Mouse (Mus musculus) heart, postnatal 14 days (tissue): ENCODE data around the gene Rras2. TPM values are rescaled to one million over a fixed set of nuclear protein-coding genes. Genes with fewer than 3 reads are reported as not detected.

Experiments
- DNase-seq, 2 experiments: peaks; one replicate each; pipeline ENCODE4 v3.0.0; 2021 to 2022
- intact Hi-C: fragments of 180-260 bp; cut with DNase I; formaldehyde crosslinking; loops from one replicate; pipeline ENCODE4 v1.15.1; 2025
- long read RNA-seq, 2 experiments: library from polyadenylated mRNA; stranded (forward); transcript quantifications; one replicate each; pipeline ENCODE4 v2.0.0; 2021
- total RNA-seq, 2 experiments: library from RNA; stranded (reverse); gene quantifications; 2 replicates each; pipeline ENCODE4 v1.2.3; 2021

The Rras2 gene
- total RNA-seq = 10 to 100 TPM; 43.8 to 44.2 TPM
- long read RNA-seq, experiment 1, transcript Rras2-201 (6 exons, 2,275 nt) = major isoform, 55 of 59 reads
- long read RNA-seq, experiment 1, partial matches to known transcripts = 2 of 59 reads
- long read RNA-seq, experiment 1, other reads (novel, unspliced or antisense) = 2 of 59 reads
- long read RNA-seq, experiment 2, transcript Rras2-201 (6 exons, 2,275 nt) = major isoform, 40 of 42 reads
- long read RNA-seq, experiment 2, partial matches to known transcripts = 1 of 42 reads
- long read RNA-seq, experiment 2, other reads (novel, unspliced or antisense) = 1 of 42 reads

DNA sequence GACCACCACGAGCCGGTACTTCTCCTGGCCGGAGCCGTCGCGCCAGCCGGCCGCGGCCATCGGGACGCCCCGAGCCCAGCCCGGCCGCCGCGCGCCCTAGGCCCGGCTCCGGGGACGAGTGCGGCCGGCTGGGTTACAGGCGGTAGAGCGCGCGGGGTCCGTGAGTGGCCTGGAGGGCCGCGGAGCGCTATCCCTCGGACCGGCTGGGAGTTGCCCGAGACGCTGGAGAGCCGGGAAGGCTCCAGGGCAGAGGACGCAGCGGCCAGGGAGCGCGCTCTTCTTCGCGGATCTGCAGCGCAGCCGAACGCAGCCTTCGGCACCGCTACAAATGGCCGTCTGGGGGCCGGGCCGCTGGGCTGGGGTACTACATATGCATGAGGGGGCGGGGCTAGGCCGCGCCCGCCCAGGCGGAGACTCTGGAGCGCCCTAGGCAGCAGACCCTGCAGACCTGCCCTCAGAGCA is at the start of gene Rras2:
Rras2 (minus strand) TSS at position 338 of the 462 bp plus-strand sequence.
- intact Hi-C loops = loop anchor here (5.0 kb wide), 1 partner anchor 45 kb away; no protein-coding TSS in a partner anchor
- DNase-seq = peak; percentile 92

- DNase-seq = no peak
- intact Hi-C loops = no loop called here
These were observed 45.4 kb upstream of the Rras2 start for GRCm38 (mm10) chr7:114162975-114163374.

- intact Hi-C loops = no loop called here
- no peak for DNase-seq
These were observed 43.5 kb upstream of the Rras2 start for GRCm38 (mm10) chr7:114161101-114161500.

GRCm38 (mm10) chr7:114157716-114158278 is 40.2 kb upstream of the Rras2 start:
- no peak for DNase-seq
- intact Hi-C loops = no loop called here

- DNase-seq = no peak
- intact Hi-C loops = no loop called here
These were observed 38.8 kb upstream of the Rras2 start for GRCm38 (mm10) chr7:114156364-114156763.

GRCm38 (mm10) chr7:114155053-114155865 is 37.7 kb upstream of the Rras2 start:
- intact Hi-C loops = no loop called here
- DNase-seq = peak in 1 of 2 experiments; percentile 16

DNA sequence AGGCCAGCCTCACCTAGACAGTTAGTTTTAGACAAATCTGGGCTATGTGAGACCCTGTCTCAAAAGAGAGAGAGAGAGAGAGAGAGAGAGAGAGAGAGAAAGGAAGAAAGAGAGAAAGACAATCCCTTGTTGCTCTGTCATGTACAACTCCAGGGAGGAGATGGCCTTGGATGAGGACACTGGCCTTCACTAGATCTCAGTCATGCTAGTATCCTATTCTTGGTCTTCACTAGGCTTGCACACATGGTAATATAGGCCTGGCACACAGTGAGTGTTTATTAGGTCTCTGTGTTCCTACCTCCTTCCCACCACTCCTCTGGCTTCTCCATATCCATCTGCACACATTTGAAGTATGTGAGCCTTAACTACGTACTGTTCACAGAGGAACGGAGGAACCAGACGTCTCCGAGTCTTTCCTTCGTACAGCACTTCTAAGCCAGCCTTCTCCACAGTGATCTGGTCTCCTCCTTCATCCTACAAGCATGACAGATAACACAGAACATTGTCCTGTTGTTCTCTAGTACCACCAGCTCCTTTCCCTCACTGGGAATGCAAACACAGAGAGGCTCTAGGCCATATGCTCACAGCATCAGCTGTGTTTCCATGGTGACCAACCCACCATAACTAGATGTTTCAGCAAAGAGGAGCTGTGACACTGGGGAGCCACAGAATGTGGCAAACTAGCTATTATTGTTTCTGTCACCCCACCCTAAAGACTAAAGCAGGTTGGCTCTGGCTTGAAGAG is 33.6 kb upstream of the Rras2 start:
- DNase-seq = no peak
- intact Hi-C loops = no loop called here

DNA sequence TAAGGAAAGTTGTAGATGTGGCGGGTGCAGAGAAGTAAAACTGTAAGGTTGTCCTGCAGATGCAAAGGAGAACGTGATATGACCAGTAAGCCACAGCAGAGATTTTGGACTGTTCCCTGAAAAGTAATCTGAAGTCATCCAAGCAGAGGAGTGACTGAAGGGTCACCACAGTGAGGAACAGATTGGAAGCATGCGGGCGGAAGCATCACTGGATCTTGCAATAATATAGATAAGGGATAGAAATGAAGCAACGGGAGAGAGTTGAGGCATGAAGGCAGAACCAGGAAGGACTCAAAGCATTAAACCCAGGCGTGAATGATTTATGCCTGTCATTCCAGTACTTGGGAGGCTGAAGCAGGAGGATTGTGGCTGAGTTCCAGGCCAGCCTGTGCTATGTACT is 32.0 kb upstream of the Rras2 start:
- no peak for DNase-seq
- intact Hi-C loops = no loop called here

DNA sequence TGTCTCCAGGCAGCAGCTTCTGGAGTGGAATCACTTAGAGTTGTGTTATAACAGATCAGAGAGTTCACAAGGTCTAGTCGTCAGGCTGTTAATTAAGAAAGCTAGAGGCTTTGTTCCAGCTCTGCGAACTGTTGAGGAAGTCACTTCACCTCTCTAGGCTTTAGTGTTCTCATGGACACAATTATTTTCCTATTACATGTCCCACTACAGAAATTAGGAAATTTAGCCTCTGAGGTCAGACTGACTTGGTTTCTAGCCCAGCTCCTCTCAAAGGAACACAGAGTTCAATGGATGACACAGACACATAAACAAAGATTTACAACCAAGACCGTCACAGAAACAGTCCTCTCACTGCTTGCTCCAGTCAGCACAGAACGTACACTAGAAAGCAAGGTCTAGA is 31.6 kb upstream of the Rras2 start:
- no peak for DNase-seq
- intact Hi-C loops = no loop called here

- DNase-seq = no peak
- intact Hi-C loops = no loop called here
These were observed 28.3 kb upstream of the Rras2 start for GRCm38 (mm10) chr7:114145841-114146240.

DNA sequence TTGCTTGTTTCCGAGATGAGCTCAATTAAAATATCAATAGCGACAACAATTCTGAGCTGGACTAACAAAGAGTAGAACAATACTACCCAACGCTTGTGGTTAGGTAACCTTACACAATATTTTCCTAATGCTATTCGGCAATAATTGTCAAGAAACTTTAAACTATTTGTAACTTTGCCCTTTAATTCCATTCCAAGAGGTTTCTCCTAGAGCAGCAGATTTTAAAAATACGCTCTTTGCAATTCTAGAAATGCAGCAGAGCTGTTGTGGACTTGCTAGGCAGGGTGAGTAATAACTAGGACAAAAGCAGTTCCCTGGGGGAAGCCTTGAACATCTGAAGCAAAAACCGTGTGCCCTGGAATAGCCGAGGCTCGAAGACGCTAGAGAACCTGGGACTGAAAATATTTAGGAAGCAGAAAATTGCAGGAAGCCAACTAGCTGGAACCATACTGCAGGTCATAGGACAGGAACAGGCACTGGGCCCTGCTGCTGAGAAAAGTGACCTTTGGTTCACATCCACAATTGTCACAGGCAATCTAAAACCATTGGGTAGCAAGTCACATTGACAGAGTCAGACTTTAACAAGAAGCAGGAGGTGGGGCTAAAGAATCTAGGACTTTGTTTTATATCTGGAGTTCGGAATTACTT is 24.7 kb upstream of the Rras2 start:
- no peak for DNase-seq
- intact Hi-C loops = no loop called here

DNA sequence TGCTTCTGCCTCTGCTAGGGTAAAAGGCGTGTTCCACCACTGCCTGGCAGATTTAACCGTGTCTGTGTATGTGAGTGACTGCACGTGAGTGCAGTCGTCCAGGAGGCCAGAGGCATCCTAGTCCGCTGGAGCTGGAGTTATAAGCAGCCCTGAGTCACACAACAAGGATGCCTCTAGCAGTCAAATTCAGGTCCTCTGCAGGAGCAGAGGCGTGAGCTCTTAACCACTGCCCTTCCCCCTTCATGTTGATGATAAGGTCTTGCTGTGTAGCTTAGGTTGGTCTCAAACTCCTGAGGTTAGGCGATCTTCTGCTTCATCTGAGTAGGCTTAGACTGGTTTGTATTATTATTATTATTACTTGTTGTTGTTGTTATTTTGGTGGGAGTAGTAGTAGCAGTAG is 22.4 kb upstream of the Rras2 start:
- intact Hi-C loops = no loop called here
- no peak for DNase-seq

GRCm38 (mm10) chr7:114139400-114139799 is 21.8 kb upstream of the Rras2 start:
- intact Hi-C loops = no loop called here
- DNase-seq = no peak

DNA sequence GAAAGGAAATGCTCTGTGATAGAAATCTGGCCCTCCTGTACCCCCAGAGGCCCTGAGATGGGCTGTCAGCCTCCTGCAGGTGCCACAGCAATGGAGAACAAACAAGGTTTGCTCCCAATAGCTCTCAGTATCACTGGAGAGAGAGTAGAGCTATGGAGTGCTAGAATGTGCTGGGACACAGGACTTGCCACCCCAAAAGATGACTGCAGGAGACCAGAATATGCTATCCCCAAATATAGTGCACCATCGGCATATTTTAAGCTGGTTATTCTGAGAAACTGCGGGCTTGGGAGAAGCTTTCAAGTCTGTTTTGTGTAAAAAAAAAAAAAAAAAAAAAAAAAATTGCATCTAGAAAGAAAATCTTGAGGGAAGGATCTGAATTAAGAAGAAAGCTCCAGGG is 20.7 kb upstream of the Rras2 start:
- DNase-seq = no peak
- intact Hi-C loops = no loop called here

- DNase-seq = no peak
- intact Hi-C loops = no loop called here
These were observed 17.6 kb upstream of the Rras2 start for GRCm38 (mm10) chr7:114135166-114135565.

- DNase-seq = no peak
- intact Hi-C loops = no loop called here
These were observed 16.4 kb upstream of the Rras2 start for GRCm38 (mm10) chr7:114133957-114134356.

DNA sequence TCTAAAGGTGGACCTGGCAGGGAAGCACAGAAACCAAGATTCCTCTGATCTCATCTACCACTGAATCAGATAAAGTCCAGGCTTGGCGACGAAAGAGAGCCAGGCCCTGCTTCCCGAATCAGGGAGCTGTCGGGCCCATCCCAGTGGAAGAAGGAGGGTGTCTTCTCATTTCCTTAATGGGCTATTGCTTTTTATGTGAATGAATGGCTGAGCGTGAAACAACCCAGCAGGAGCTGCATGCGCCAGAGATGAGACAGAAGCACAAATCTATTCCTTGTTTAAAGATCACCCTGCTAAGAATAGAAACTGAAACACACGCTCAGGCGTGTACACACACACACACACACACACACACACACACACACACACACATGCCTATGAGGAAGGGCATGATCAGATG is 14.7 kb upstream of the Rras2 start:
- no peak for DNase-seq
- intact Hi-C loops = no loop called here

DNA sequence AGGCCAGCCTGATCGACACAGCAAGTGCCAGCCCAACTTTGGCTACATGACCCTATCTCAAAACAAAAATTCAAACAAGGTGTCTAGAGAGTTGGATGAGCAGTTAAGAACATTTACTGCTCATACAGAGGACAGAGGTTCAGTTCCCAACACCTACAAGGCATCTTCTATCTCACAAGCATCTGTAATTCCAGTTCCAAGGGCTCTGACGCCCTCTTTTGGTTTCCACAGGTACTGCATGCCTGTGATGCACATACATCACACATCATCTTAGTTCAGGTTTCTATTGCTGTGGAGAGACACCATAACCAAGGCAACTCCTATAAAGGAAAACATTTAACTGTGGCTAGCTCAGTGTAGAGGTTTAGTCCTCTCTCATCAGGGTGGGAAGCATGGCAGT is 11.7 kb upstream of the Rras2 start:
- no peak for DNase-seq
- intact Hi-C loops = no loop called here

- intact Hi-C loops = loop anchor here (5.0 kb wide), 1 partner anchor 46 kb away; no protein-coding TSS in a partner anchor
- DNase-seq = no peak
These were observed 599 bp upstream of the Rras2 start for GRCm38 (mm10) chr7:114118180-114118579.

DNA sequence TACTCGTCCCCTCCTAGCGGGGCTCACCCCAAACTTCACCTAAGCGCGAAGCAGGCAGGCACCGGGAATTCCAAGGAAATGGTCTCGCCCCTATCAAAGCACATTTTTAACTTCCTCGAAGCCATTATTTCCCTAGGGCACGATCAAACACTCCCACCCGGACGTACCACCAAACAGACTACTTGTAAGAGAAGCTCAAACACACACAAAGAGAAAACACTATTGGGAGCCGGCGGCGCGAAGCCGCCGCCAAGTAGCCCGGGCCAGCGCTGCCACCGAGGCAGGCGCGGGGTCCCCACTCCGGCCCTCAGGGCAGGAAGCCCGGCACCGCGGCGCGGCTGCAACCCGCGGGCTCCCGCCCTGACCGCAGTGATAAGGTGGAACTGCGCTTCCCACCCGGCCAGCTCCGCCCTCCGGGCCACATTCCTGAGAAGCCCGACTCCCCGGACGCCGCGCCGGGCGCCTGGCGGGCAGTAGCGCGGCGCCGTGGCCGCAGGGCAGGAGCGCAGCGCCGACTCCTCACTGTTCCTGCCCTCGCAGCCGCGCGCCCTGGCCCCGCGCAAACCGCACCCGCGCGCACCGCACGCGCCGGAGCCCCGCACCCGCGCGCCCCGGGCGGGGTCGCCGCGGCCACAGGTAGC is 750 bp downstream of the Rras2 start:
- DNase-seq = peak; percentile 81
- intact Hi-C loops = loop anchor here (5.0 kb wide), 1 partner anchor 45 kb away; no protein-coding TSS in a partner anchor
